Mouse (Mus musculus) limb, embryonic 14.5 days (tissue): Measurements from ENCODE around the gene Med15. TPM values are rescaled to one million over a fixed set of nuclear protein-coding genes. Genes with fewer than 3 reads are reported as not detected.

Experiments
- ATAC-seq: fragments of 200-750 bp; cut with Nextera tagmentation; 2 replicates; pipeline ENCODE4 v1.8.0; 2017; ENCODE audit warnings: low read depth, moderate number of reproducible peaks, moderate TSS enrichment; ENCODE audit not compliant: low FRiP score
- DNase-seq: peaks from one replicate; pipeline ENCODE4 v3.0.0-alpha.2; 2015; ENCODE audit warnings: low spot score
- H3K27ac ChIP-seq: fragments of 300-500 bp; sonication (generic); replicated peaks from 2 replicates; pipeline ENCODE4 v1.5.1; 2014; ENCODE audit warnings: low read depth, mild to moderate bottlenecking, low read length, moderate library complexity, mixed read lengths
- H3K27me3 ChIP-seq: fragments of 300-500 bp; sonication (generic); 2 replicates; pipeline ENCODE4 v1.6.1; 2014; ENCODE audit warnings: low read length, mixed read lengths; ENCODE audit not compliant: control insufficient read depth, insufficient read depth
- H3K36me3 ChIP-seq: fragments of 300-500 bp; sonication (generic); 2 replicates; pipeline ENCODE4 v1.6.1; 2014; ENCODE audit warnings: mild to moderate bottlenecking, low read length, moderate library complexity, mixed read lengths; ENCODE audit not compliant: control insufficient read depth, insufficient read depth
- H3K4me1 ChIP-seq: fragments of 300-500 bp; sonication (generic); 2 replicates; pipeline ENCODE4 v1.6.1; 2014; ENCODE audit warnings: antibody characterized with exemption, low read length, mixed read lengths; ENCODE audit not compliant: control insufficient read depth, insufficient read depth
- H3K4me2 ChIP-seq: fragments of 300-500 bp; sonication (generic); replicated peaks from 2 replicates; pipeline ENCODE4 v1.6.1; 2014; ENCODE audit warnings: low read depth, mild to moderate bottlenecking, low read length, moderate library complexity; ENCODE audit not compliant: severe bottlenecking
- H3K4me3 ChIP-seq: fragments of 300-500 bp; sonication (generic); replicated peaks from 2 replicates; pipeline ENCODE4 v1.5.1; 2014; ENCODE audit warnings: low read length
- H3K9ac ChIP-seq: fragments of 300-500 bp; sonication (generic); 2 replicates; pipeline ENCODE4 v1.6.1; 2014; ENCODE audit warnings: mild to moderate bottlenecking, low read depth, low read length, moderate library complexity; ENCODE audit not compliant: severe bottlenecking
- H3K9me3 ChIP-seq: fragments of 300-500 bp; sonication (generic); 2 replicates; pipeline ENCODE4 v1.6.1; 2016; ENCODE audit warnings: low read length; ENCODE audit not compliant: control insufficient read depth
- POLR2A ChIP-seq: fragments of 200-500 bp; IDR thresholded peaks from 2 replicates; pipeline ENCODE4 v1.8.0; 2012; ENCODE audit warnings: inconsistent platforms, mild to moderate bottlenecking, moderate library complexity, borderline replicate concordance; ENCODE audit not compliant: insufficient read depth, insufficient read length; ENCODE audit errors: extremely low read depth
- WGBS: fragments of 180-500 bp; shearing (Covaris S2); extraction: QIAGEN DNeasy Blood & Tissue Kit; methylation state at CpG from one replicate; pipeline ENCODE4 v1.1.7; 2014; 5-methylcytosine and 5-hydroxymethylcytosine counted together
- polyA plus RNA-seq, 2 experiments: library from polyadenylated mRNA; depleted of rRNA in 1 of 2; stranded (reverse) in 1 of 2; unstranded in 1 of 2; fragments of >200 nt; fragmentation: Nextera tagmentation in 1 of 2; extraction: Ambion mirVana in 1 of 2; gene quantifications; 2 replicates each; pipeline versions ENCODE4 v1.2.1 to v1.2.3; 2012 to 2014

Med15 gene
- polyA plus RNA-seq, 2 experiments = 41.6 to 84.6 TPM

DNA sequence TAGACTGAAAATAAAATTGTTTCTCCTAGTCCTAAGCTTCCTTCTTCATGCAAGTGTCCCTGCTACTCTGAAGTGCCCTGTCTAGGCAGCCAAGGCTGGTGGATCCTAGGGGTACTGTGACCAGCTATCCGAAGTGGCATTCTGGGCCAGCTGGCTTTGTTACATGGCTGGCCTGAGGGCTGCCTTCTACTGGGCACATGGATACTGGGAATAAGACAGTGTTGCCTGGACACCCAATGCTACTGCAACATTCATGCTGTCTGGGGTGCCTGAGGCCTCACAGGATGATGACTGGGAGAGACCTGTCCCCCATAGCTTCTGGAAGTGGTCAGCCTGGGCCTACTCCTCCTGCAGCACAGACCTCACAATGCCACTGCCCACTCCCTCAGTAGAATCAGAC lies 82.0 kb downstream of the Med15 start:
- no peak for ATAC-seq
- 85% methylated on average over 1 of the region's 1 CpGs for WGBS
- peaks cover 61% of the 10 kb centered on the region for H3K36me3 ChIP-seq

DNA sequence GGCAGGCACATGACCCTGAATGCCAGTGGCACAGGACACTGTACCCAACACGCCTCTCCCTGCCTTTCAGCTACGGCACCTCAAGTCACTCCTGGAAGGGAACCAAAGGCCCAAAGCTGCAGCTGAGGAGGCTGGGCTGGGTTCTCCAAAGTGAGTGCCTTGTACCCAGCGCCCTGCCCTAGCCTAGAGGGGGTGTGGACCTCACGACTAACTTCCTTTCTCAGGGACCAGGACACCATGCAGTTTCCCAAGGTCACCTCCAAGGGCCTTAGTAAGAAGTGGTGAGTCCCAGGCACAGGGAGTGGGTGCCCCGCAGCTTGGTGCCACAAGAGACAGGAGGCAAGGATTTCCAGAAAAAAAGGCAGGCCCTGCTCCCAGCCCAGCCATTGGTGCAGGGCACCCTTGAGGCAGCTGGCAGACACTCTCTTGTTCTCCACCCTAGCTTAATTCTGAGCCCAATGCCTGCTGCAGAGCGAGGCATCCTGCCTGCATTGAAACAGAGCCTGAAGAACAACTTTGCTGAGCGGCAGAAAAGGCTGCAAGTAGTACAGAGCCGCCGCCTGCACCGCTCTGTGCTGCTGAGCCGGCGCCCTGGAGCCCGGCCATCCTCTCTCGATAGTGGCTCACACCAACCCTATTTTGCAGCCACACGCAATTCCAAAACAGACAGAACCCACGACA lies 82.6 kb downstream of the Med15 start:
- no peak overlapping the region for H3K4me3 ChIP-seq
- H3K36me3 ChIP-seq = peaks cover 55% of the 10 kb centered on the region
- WGBS = 86% methylated on average over 16 of the region's 16 CpGs
- no peak for ATAC-seq
- no peak overlapping the region for H3K27ac ChIP-seq
- no peak for TF ChIP-seq POLR2A
- no peak overlapping the region for H3K9ac ChIP-seq
- H3K9me3 ChIP-seq = no peaks in the 10 kb centered on the region
- no peak for DNase-seq
- no peaks in the 10 kb centered on the region for H3K27me3 ChIP-seq
- H3K4me1 ChIP-seq = peaks cover 7% of the 10 kb centered on the region
- H3K4me2 ChIP-seq = no peak overlapping the region

More for the DNA sequence above, 82.0 kb downstream of the Med15 start:
- Histone ChIP-seq H3K4me2 (no peak overlapping the region), H3K4me3 (no peak overlapping the region), H3K4me1 (peaks cover 7% of the 10 kb centered on the region), H3K27me3 (no peaks in the 10 kb centered on the region), H3K27ac (no peak overlapping the region), H3K9me3 (no peaks in the 10 kb centered on the region), H3K9ac (no peak overlapping the region)
- TF ChIP-seq POLR2A = no peak
- no peak for DNase-seq

DNA sequence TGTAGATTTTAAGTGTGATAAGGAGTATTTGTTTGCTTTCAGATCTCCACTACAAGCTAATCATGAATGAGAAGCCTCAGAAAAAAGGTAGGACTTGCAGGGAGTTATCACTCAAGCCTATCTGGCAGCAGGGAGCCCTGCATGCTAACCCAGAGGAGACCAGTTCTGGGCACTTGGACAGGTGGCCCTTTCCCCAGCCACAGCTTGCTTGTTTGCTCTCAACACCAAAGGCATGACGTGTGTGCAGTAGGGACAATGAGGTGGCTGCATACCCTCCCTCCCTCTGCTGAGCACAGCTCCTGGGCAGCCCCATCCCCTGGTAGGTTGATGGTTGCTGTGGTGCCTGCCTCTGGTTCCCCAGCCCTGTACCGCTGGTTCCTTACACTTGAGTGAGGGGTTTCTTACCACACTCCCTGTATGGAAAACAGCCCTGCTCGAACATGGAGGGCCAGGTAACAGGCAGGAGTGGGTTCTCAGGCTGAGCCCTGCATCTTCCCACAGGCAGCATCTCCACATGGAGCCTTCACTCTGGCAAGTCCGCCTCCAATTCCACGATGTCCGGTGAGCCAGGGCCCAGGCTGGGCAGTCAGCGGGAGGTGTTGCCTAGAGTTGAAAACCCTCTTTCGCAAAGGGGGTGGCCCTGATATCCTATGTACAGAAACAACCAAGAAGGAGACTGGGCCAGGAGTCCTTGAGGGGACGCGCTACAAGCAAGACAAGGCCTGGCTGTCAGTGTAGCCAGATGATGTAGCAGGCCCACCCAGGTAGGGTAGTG lies 84.9 kb downstream of the Med15 start:
- DNase-seq = no peak
- H3K27ac ChIP-seq = no peak overlapping the region
- H3K4me3 ChIP-seq = no peak overlapping the region
- 90% methylated on average over 10 of the region's 10 CpGs for WGBS
- peaks cover 46% of the 10 kb centered on the region for H3K36me3 ChIP-seq
- H3K9ac ChIP-seq = no peak overlapping the region
- H3K9me3 ChIP-seq = no peaks in the 10 kb centered on the region
- peaks cover 7% of the 10 kb centered on the region for H3K4me1 ChIP-seq
- no peaks in the 10 kb centered on the region for H3K27me3 ChIP-seq
- TF ChIP-seq POLR2A = no peak
- H3K4me2 ChIP-seq = no peak overlapping the region
- no peak for ATAC-seq

DNA sequence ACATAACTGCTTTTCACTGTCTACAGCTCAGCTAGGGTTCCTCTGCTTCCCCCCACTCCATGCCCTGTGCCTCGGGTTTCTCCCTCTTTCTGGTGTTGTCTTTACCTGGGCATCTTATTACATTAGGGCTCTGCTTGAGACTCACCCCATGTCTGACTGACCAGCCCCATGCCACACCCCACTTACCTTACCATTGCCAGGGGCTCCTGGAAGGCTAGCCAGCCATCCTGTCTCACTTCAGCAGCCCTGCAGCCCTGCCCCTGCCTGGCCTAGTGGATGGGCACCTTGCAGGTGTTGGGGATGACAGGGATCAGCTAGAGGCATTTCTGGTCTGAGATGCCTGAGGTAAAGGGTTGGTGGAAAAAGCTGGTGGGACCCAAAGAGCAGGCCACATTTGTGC lies 85.5 kb downstream of the Med15 start:
- Histone ChIP-seq H3K4me3 (peak overlapping the region; percentile 58), H3K9me3 (no peaks in the 10 kb centered on the region), H3K36me3 (peaks cover 46% of the 10 kb centered on the region), H3K27me3 (no peaks in the 10 kb centered on the region), H3K27ac (no peak overlapping the region), H3K4me1 (peaks cover 7% of the 10 kb centered on the region), H3K4me2 (peak overlapping the region; percentile 79), H3K9ac (peak overlapping the region; percentile 59)
- 11% methylated on average over 1 of the region's 1 CpGs for WGBS
- DNase-seq (no peak), ATAC-seq (no peak)
- TF ChIP-seq POLR2A = no peak

DNA sequence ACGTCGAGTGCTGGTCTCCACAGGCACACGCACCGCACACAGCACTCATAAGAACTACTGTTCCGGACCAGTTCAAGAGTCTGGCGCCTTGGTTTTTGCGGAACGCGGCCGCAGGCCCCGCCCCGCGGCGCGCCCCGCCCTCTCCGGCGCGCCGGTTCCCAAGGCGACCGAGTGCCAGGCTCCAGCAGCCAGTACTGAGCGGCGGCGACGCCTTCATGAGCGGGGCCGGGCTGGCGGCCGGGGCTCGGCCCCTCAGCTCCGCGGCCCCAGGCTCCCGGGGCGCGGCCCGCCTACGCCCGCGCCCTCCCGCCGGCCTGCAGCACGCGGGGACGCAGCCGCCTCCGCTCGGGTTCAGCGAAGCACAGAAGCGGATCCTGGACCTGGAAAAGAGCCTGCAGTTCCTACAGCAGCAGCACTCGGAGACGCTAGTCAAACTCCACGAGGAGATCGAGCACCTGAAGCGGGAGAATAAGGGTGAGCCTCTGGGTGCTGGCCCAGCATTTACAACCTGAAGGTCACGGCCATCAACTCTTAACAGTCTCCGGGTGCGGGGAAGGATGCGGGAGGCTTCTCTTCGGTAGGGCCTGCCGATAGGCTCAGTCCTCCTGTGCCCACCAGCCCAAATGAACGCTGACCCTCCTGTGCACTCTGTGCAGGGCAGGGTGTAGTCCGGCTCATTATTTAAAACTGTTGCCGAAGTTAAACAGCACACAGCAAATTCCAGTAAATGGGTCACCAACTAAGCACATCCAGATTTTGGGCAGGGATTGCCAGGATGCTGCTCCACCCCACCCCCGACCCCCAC lies 86.2 kb downstream of the Med15 start, which contains the start of gene Ccdc74a:
Ccdc74a (plus strand) TSS at position 161 of the 805 bp plus-strand sequence.
- Histone ChIP-seq H3K4me2 (peak within 1 kb of the TSS; percentile 79), H3K27me3 (no peaks in the 10 kb centered on the region), H3K27ac (peak within 1 kb of the TSS; percentile 33; the same call in 1 of the 2 replicates), H3K4me1 (peaks cover 7% of the 10 kb centered on the region), H3K4me3 (peak within 1 kb of the TSS; percentile 58), H3K9ac (peak within 1 kb of the TSS; percentile 59), H3K36me3 (peaks cover 44% of the 10 kb centered on the region), H3K9me3 (no peaks in the 10 kb centered on the region)
- WGBS = 2% methylated on average over 49 of the region's 65 CpGs
- DNase-seq (peak; percentile 86), ATAC-seq (peak; percentile 92)
- no peak for TF ChIP-seq POLR2A
